Mouse (Mus musculus): ENCODE measurements around the gene Enc1. TPM values are rescaled to one million over a fixed set of nuclear protein-coding genes. Genes with fewer than 3 reads are reported as not detected.

The Enc1 gene
- polyA plus RNA-seq, 1 experiment = 6.5 TPM

GRCm38 (mm10) chr13:97234785-97235417 is 6.0 kb upstream of the Enc1 start:
- WGBS = 19% methylated on average over 17 of the region's 17 CpGs
- Histone ChIP-seq H3K4me3 (replicated peaks; ENCODE audit: control insufficient read depth, low read depth, low read length) (no peak overlapping the region), H3K4me1 (ENCODE audit: control insufficient read depth, insufficient read depth, low read length) (no peaks in the 10 kb centered on the region), H3K27ac (ENCODE audit: control insufficient read depth, insufficient read depth, low read depth, low read length, poor library complexity) (no peak overlapping the region)
- peak; percentile 70 for TF ChIP-seq CTCF (IDR thresholded peaks at IDR 0.05; ENCODE audit: control insufficient read depth, insufficient read depth, low read length)
- no peak for TF ChIP-seq POLR2A (IDR thresholded peaks at IDR 0.05; ENCODE audit: borderline replicate concordance, control insufficient read depth, low read depth, low read length)

DNA sequence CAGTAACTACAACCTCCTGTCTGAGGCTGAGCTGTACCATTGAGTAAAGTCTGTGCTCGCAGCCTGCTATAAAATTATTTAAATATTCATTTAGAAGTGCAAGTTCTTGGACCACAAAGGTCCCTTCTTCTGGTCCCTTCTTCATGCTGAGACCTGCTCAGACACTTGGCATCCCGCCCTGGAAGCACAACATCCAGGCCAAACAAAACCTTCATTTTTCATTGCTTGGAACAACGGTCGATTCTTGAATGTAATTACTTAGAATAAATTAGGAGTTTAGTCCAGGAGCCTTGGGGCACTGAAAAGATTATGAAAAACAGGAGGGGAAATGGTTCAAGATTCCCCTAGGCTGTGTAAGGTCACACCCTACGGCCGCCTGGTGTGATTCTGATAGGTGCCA is 5.0 kb upstream of the Enc1 start:
- Histone ChIP-seq H3K27ac (ENCODE audit: control insufficient read depth, insufficient read depth, low read depth, low read length, poor library complexity) (no peak overlapping the region), H3K4me3 (replicated peaks; ENCODE audit: control insufficient read depth, low read depth, low read length) (no peak overlapping the region), H3K4me1 (ENCODE audit: control insufficient read depth, insufficient read depth, low read length) (no peaks in the 10 kb centered on the region)
- no peak for TF ChIP-seq CTCF (IDR thresholded peaks at IDR 0.05; ENCODE audit: control insufficient read depth, insufficient read depth, low read length)
- TF ChIP-seq POLR2A (IDR thresholded peaks at IDR 0.05; ENCODE audit: borderline replicate concordance, control insufficient read depth, low read depth, low read length) = no peak
- 73% methylated on average over 6 of the region's 6 CpGs for WGBS

- Histone ChIP-seq H3K4me3 (replicated peaks; ENCODE audit: control insufficient read depth, low read depth, low read length) (no peak overlapping the region), H3K4me1 (ENCODE audit: control insufficient read depth, insufficient read depth, low read length) (peaks cover 3% of the 10 kb centered on the region; the same call in 1 of the 2 replicates), H3K27ac (ENCODE audit: control insufficient read depth, insufficient read depth, low read depth, low read length, poor library complexity) (no peak overlapping the region)
- 76% methylated on average over 3 of the region's 3 CpGs for WGBS
- TF ChIP-seq CTCF (IDR thresholded peaks at IDR 0.05; ENCODE audit: control insufficient read depth, insufficient read depth, low read length) (no peak), POLR2A (IDR thresholded peaks at IDR 0.05; ENCODE audit: borderline replicate concordance, control insufficient read depth, low read depth, low read length) (no peak)
Measured at GRCm38 (mm10) chr13:97237700-97238099, 3.2 kb upstream of the Enc1 start.

GRCm38 (mm10) chr13:97238181-97238981 is 2.5 kb upstream of the Enc1 start:
- H3K4me3 ChIP-seq (replicated peaks; ENCODE audit: control insufficient read depth, low read depth, low read length) = no peak overlapping the region
- WGBS = 52% methylated on average over 16 of the region's 16 CpGs
- TF ChIP-seq CTCF (IDR thresholded peaks at IDR 0.05; ENCODE audit: control insufficient read depth, insufficient read depth, low read length) = no peak
- no peak for TF ChIP-seq POLR2A (IDR thresholded peaks at IDR 0.05; ENCODE audit: borderline replicate concordance, control insufficient read depth, low read depth, low read length)
- H3K27ac ChIP-seq (ENCODE audit: control insufficient read depth, insufficient read depth, low read depth, low read length, poor library complexity) = no peak overlapping the region
- H3K4me1 ChIP-seq (ENCODE audit: control insufficient read depth, insufficient read depth, low read length) = peaks cover 3% of the 10 kb centered on the region; the same call in 1 of the 2 replicates

- Histone ChIP-seq H3K4me1 (ENCODE audit: control insufficient read depth, insufficient read depth, low read length) (peaks cover 3% of the 10 kb centered on the region; the same call in 1 of the 2 replicates), H3K27ac (ENCODE audit: control insufficient read depth, insufficient read depth, low read depth, low read length, poor library complexity) (no peak overlapping the region), H3K4me3 (replicated peaks; ENCODE audit: control insufficient read depth, low read depth, low read length) (no peak overlapping the region)
- no peak for TF ChIP-seq POLR2A (IDR thresholded peaks at IDR 0.05; ENCODE audit: borderline replicate concordance, control insufficient read depth, low read depth, low read length)
- TF ChIP-seq CTCF (IDR thresholded peaks at IDR 0.05; ENCODE audit: control insufficient read depth, insufficient read depth, low read length) = no peak
- 7% methylated on average over 23 of the region's 23 CpGs for WGBS
Measured at GRCm38 (mm10) chr13:97239343-97240180, 1.3 kb upstream of the Enc1 start.

DNA sequence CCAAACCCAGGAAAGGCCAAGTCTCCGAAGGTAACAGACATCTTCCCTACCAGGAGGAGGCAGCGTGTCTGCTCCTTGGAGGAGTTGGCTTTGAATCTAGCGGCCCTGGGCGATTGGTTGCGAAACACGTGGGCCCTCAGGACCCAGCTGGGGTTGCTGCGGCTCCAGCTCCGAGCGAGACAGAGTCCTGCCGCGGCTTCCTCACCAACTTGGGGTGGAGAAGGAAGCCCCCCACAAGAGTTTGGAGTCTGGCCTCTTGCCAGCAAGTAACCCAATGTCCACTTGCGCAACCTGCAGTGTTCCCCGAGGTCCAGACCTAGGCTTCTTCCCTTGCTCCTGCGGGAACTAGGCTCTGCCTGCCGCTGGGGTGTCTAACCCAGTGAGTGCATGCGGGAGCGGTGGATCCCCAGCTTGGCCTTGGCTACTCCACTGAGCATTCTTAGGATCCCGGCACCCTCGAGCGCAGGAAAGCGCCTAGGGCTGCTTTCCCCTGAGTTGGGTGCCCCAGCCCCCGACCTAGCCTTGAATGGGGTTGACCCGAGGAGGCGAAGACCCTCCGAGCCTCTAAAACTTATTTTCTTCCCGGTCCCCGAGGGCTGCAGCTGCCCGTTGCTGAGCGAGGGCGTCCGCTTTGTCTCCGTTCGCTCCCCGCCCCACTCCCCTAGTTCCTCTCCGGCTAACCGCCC is 483 bp upstream of the Enc1 start:
- peak overlapping the region; percentile 65 for H3K4me3 ChIP-seq (replicated peaks; ENCODE audit: control insufficient read depth, low read depth, low read length)
- TF ChIP-seq CTCF (IDR thresholded peaks at IDR 0.05; ENCODE audit: control insufficient read depth, insufficient read depth, low read length) = peak; percentile 24; the same call in 1 of the 2 replicates
- TF ChIP-seq POLR2A (IDR thresholded peaks at IDR 0.05; ENCODE audit: borderline replicate concordance, control insufficient read depth, low read depth, low read length) = peak; percentile 42; the same call in 1 of the 2 replicates
- peak overlapping the region; percentile 88 for H3K27ac ChIP-seq (ENCODE audit: control insufficient read depth, insufficient read depth, low read depth, low read length, poor library complexity)
- WGBS = under 1% methylated on average over 36 of the region's 36 CpGs
- peaks cover 3% of the 10 kb centered on the region; the same call in 1 of the 2 replicates for H3K4me1 ChIP-seq (ENCODE audit: control insufficient read depth, insufficient read depth, low read length)

GRCm38 (mm10) chr13:97241787-97242280 is 929 bp downstream of the Enc1 start:
- Histone ChIP-seq H3K4me3 (replicated peaks; ENCODE audit: control insufficient read depth, low read depth, low read length) (peak overlapping the region; percentile 65), H3K4me1 (ENCODE audit: control insufficient read depth, insufficient read depth, low read length) (peaks cover 3% of the 10 kb centered on the region; the same call in 1 of the 2 replicates), H3K27ac (ENCODE audit: control insufficient read depth, insufficient read depth, low read depth, low read length, poor library complexity) (no peak overlapping the region)
- TF ChIP-seq CTCF (IDR thresholded peaks at IDR 0.05; ENCODE audit: control insufficient read depth, insufficient read depth, low read length) = no peak
- TF ChIP-seq POLR2A (IDR thresholded peaks at IDR 0.05; ENCODE audit: borderline replicate concordance, control insufficient read depth, low read depth, low read length) = no peak
- WGBS = 2% methylated on average over 20 of the region's 20 CpGs

Data from bone marrow, adult 2 months (tissue).